Mouse (Mus musculus): ENCODE data around the gene Sept9. TPM values are rescaled to one million over a fixed set of nuclear protein-coding genes. Genes with fewer than 3 reads are reported as not detected.

Gene Sept9
- polyA plus RNA-seq, 1 experiment from 2014 or later: 52.5 TPM

DNA sequence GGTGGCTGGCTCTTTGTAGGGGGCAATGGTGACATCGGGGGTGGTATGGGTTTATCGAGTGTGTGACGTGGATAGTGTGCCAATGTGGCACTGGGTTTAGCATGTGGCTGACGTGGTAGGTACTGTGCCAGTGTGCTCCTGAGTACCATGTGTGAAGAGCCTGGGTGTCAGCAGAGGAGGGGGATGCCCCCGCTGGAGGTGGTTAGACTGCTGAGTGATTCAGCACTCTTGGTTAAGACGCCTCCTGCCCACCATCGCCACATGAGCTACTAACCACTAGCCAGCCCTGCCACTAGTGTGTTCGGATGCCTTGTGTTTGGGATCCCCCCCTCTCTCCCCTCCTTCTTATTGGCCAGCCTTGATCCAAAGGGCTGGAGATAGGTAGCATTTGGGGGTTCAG lies 21.3 kb downstream of the Sept9 start:
- no peak overlapping the region for H3K9ac ChIP-seq (replicated peaks; ENCODE audit: low read depth)
- H3K9me3 ChIP-seq (ENCODE audit: low read length): no peaks in the 10 kb centered on the region
- no peak overlapping the region for H3K27ac ChIP-seq (ENCODE audit: low read length)
- DNase-seq (ENCODE audit: low spot score) (no peak), ATAC-seq (no peak)
- H3K27me3 ChIP-seq (replicated peaks; ENCODE audit: insufficient read depth, low read length): no peaks in the 10 kb centered on the region
- H3K4me2 ChIP-seq (replicated peaks; ENCODE audit: low read depth, low read length): no peak overlapping the region
- TF ChIP-seq EP300 (IDR thresholded peaks at IDR 0.05) (no peak), CTCF (IDR thresholded peaks at IDR 0.05) (no peak)
- H3K4me1 ChIP-seq (ENCODE audit: insufficient read depth, low read depth, low read length): no peaks in the 10 kb centered on the region
- H3K36me3 ChIP-seq (ENCODE audit: insufficient read depth, low read length): no peaks in the 10 kb centered on the region
- no peak overlapping the region for H3K4me3 ChIP-seq (ENCODE audit: low read depth, low read length)
- 96% methylated on average over 8 of the region's 8 CpGs for WGBS

- Histone ChIP-seq H3K4me2 (replicated peaks; ENCODE audit: low read depth, low read length) (no peak overlapping the region), H3K36me3 (ENCODE audit: insufficient read depth, low read length) (no peaks in the 10 kb centered on the region), H3K4me1 (ENCODE audit: insufficient read depth, low read depth, low read length) (no peaks in the 10 kb centered on the region), H3K27me3 (replicated peaks; ENCODE audit: insufficient read depth, low read length) (no peaks in the 10 kb centered on the region), H3K9ac (replicated peaks; ENCODE audit: low read depth) (no peak overlapping the region), H3K27ac (ENCODE audit: low read length) (no peak overlapping the region), H3K9me3 (ENCODE audit: low read length) (no peaks in the 10 kb centered on the region), H3K4me3 (ENCODE audit: low read depth, low read length) (no peak overlapping the region)
- ATAC-seq (no peak), DNase-seq (ENCODE audit: low spot score) (no peak)
- WGBS: 80% methylated on average over 6 of the region's 6 CpGs
- TF ChIP-seq EP300 (IDR thresholded peaks at IDR 0.05): no peak
- TF ChIP-seq CTCF (IDR thresholded peaks at IDR 0.05): no peak
Measured at GRCm38 (mm10) chr11:117221182-117221581, 21.7 kb downstream of the Sept9 start.

- TF ChIP-seq EP300 (IDR thresholded peaks at IDR 0.05): no peak
- no peak for TF ChIP-seq CTCF (IDR thresholded peaks at IDR 0.05)
- no peak overlapping the region for H3K27ac ChIP-seq (ENCODE audit: low read length)
Measured at GRCm38 (mm10) chr11:117222899-117223298, 23.4 kb downstream of the Sept9 start.

DNA sequence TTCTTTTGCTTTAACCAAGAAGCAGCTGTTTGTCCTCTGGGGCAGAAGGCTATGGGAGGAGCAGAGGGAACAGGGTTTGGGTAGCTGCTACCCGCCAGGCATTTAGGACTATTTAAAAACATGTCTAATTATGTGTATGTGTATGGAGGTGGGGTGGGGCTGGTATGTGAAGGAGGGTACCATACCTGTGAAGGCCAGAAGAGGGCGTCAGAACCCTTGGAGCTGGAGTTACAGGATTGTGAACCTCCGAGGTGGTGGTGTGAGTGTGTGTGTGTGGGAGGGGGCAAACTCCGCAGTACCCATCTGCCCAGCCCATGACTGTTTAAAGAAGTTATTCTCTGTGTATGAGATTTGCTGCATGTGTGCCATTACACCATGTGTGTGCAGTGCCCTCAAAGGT lies 25.3 kb downstream of the Sept9 start:
- no peak overlapping the region for H3K4me3 ChIP-seq (ENCODE audit: low read depth, low read length)
- no peak overlapping the region for H3K4me2 ChIP-seq (replicated peaks; ENCODE audit: low read depth, low read length)
- no peak for TF ChIP-seq EP300 (IDR thresholded peaks at IDR 0.05)
- TF ChIP-seq CTCF (IDR thresholded peaks at IDR 0.05): peak; percentile 55
- 54% methylated on average over 4 of the region's 4 CpGs for WGBS
- H3K27me3 ChIP-seq (replicated peaks; ENCODE audit: insufficient read depth, low read length): no peaks in the 10 kb centered on the region
- no peak overlapping the region for H3K9ac ChIP-seq (replicated peaks; ENCODE audit: low read depth)
- H3K27ac ChIP-seq (ENCODE audit: low read length): no peak overlapping the region
- DNase-seq (ENCODE audit: low spot score) (peak; percentile 43), ATAC-seq (no peak)
- no peaks in the 10 kb centered on the region for H3K9me3 ChIP-seq (ENCODE audit: low read length)
- H3K36me3 ChIP-seq (ENCODE audit: insufficient read depth, low read length): no peaks in the 10 kb centered on the region
- H3K4me1 ChIP-seq (ENCODE audit: insufficient read depth, low read depth, low read length): no peaks in the 10 kb centered on the region

More at GRCm38 (mm10) chr11:117222899-117223298, 23.4 kb downstream of the Sept9 start:
- H3K4me3 ChIP-seq (ENCODE audit: low read depth, low read length): no peak overlapping the region
- no peaks in the 10 kb centered on the region for H3K9me3 ChIP-seq (ENCODE audit: low read length)
- DNase-seq (ENCODE audit: low spot score): no peak
- H3K36me3 ChIP-seq (ENCODE audit: insufficient read depth, low read length): no peaks in the 10 kb centered on the region
- no peaks in the 10 kb centered on the region for H3K4me1 ChIP-seq (ENCODE audit: insufficient read depth, low read depth, low read length)
- no peak for ATAC-seq
- H3K9ac ChIP-seq (replicated peaks; ENCODE audit: low read depth): no peak overlapping the region
- no peaks in the 10 kb centered on the region for H3K27me3 ChIP-seq (replicated peaks; ENCODE audit: insufficient read depth, low read length)
- no peak overlapping the region for H3K4me2 ChIP-seq (replicated peaks; ENCODE audit: low read depth, low read length)
- 58% methylated on average over 8 of the region's 8 CpGs for WGBS

- Histone ChIP-seq H3K27me3 (replicated peaks; ENCODE audit: insufficient read depth, low read length) (no peaks in the 10 kb centered on the region), H3K4me3 (ENCODE audit: low read depth, low read length) (no peak overlapping the region), H3K27ac (ENCODE audit: low read length) (no peak overlapping the region), H3K4me1 (ENCODE audit: insufficient read depth, low read depth, low read length) (no peaks in the 10 kb centered on the region), H3K36me3 (ENCODE audit: insufficient read depth, low read length) (no peaks in the 10 kb centered on the region), H3K9ac (replicated peaks; ENCODE audit: low read depth) (no peak overlapping the region), H3K4me2 (replicated peaks; ENCODE audit: low read depth, low read length) (no peak overlapping the region), H3K9me3 (ENCODE audit: low read length) (no peaks in the 10 kb centered on the region)
- no peak for ATAC-seq
- TF ChIP-seq CTCF (IDR thresholded peaks at IDR 0.05) (no peak), EP300 (IDR thresholded peaks at IDR 0.05) (no peak)
- WGBS: 55% methylated on average over 15 of the region's 15 CpGs
- DNase-seq (ENCODE audit: low spot score): no peak
Measured at GRCm38 (mm10) chr11:117225531-117226213, 26.2 kb downstream of the Sept9 start.

GRCm38 (mm10) chr11:117226214-117226535 lies 26.7 kb downstream of the Sept9 start:
- no peak for DNase-seq (ENCODE audit: low spot score)
- no peaks in the 10 kb centered on the region for H3K36me3 ChIP-seq (ENCODE audit: insufficient read depth, low read length)
- ATAC-seq: no peak
- no peak overlapping the region for H3K9ac ChIP-seq (replicated peaks; ENCODE audit: low read depth)
- no peak overlapping the region for H3K4me2 ChIP-seq (replicated peaks; ENCODE audit: low read depth, low read length)
- no peak overlapping the region for H3K4me3 ChIP-seq (ENCODE audit: low read depth, low read length)
- H3K27me3 ChIP-seq (replicated peaks; ENCODE audit: insufficient read depth, low read length): no peaks in the 10 kb centered on the region
- WGBS: 49% methylated on average over 5 of the region's 5 CpGs
- TF ChIP-seq EP300 (IDR thresholded peaks at IDR 0.05): no peak
- TF ChIP-seq CTCF (IDR thresholded peaks at IDR 0.05): no peak
- H3K4me1 ChIP-seq (ENCODE audit: insufficient read depth, low read depth, low read length): no peaks in the 10 kb centered on the region
- no peaks in the 10 kb centered on the region for H3K9me3 ChIP-seq (ENCODE audit: low read length)
- H3K27ac ChIP-seq (ENCODE audit: low read length): no peak overlapping the region

GRCm38 (mm10) chr11:117228139-117228538 lies 28.7 kb downstream of the Sept9 start:
- no peak for DNase-seq (ENCODE audit: low spot score)
- no peak for ATAC-seq

More at GRCm38 (mm10) chr11:117228139-117228538, 28.7 kb downstream of the Sept9 start:
- 63% methylated on average over 10 of the region's 10 CpGs for WGBS
- Histone ChIP-seq H3K27me3 (replicated peaks; ENCODE audit: insufficient read depth, low read length) (no peaks in the 10 kb centered on the region), H3K4me3 (ENCODE audit: low read depth, low read length) (no peak overlapping the region), H3K36me3 (ENCODE audit: insufficient read depth, low read length) (no peaks in the 10 kb centered on the region), H3K27ac (ENCODE audit: low read length) (no peak overlapping the region), H3K4me1 (ENCODE audit: insufficient read depth, low read depth, low read length) (no peaks in the 10 kb centered on the region; the same call in 1 of the 2 replicates), H3K4me2 (replicated peaks; ENCODE audit: low read depth, low read length) (no peak overlapping the region), H3K9me3 (ENCODE audit: low read length) (no peaks in the 10 kb centered on the region), H3K9ac (replicated peaks; ENCODE audit: low read depth) (no peak overlapping the region)
- no peak for TF ChIP-seq EP300 (IDR thresholded peaks at IDR 0.05)
